ENCODE assay signal across 27 mouse cellular contexts in genomic region chr4:150307226-150307625, GRCm38 (mm10). TPM values are rescaled to one million over a fixed set of nuclear protein-coding genes. Genes with fewer than 3 reads are reported as not detected.
DNase-seq lines count a peak whose midpoint lies in the region; ATAC-seq and TF ChIP-seq lines count a peak whose summit lies in the region.
"Had no signal": no experiment of that assay in that cellular context is flagged by ENCODE, and none has a peak within 500 bp of the region (broad histone marks: within the 10 kb centered on the region; RNA-seq: fewer than 3 reads in every experiment).

No protein-coding gene starts in this region.

- H3K79me2 ChIP-seq in heart, adult 2 months (replicated peaks; ENCODE audit: control insufficient read depth, insufficient read depth, low read length) = peaks cover 6% of the 10 kb centered on the region; the same call in 1 of the 2 replicates
- H3K79me2 ChIP-seq in liver, adult 2 months (ENCODE audit: control insufficient read depth, insufficient read depth, low read length) = peaks cover 39% of the 10 kb centered on the region

- peaks cover 11% of the 10 kb centered on the region for H3K36me3 ChIP-seq in heart, adult 2 months (ENCODE audit: control insufficient read depth, insufficient read depth, low read length)
- H3K36me3 ChIP-seq in heart, embryonic 10.5 days = no peaks in the 10 kb centered on the region
- H3K36me3 ChIP-seq in liver, adult 2 months (ENCODE audit: control insufficient read depth, insufficient read depth, low read length) = no peaks in the 10 kb centered on the region
- no peaks in the 10 kb centered on the region for H3K36me3 ChIP-seq in liver, embryonic 12.5 days
- no peaks in the 10 kb centered on the region for H3K36me3 ChIP-seq in stomach, embryonic 16.5 days (ENCODE audit: control insufficient read depth, insufficient read depth, low read length)
- H3K36me3 ChIP-seq: hindbrain, embryonic 13.5 days; kidney, embryonic 15.5 days; limb, embryonic 13.5 days; liver, embryonic 13.5 days; midbrain, embryonic 13.5 days; neural tube, embryonic 13.5 days had no signal

- no peaks in the 10 kb centered on the region for H3K9me3 ChIP-seq in heart, embryonic 10.5 days
- H3K9me3 ChIP-seq in liver, embryonic 12.5 days (replicated peaks) = no peaks in the 10 kb centered on the region
- no peaks in the 10 kb centered on the region for H3K9me3 ChIP-seq in stomach, embryonic 16.5 days (replicated peaks; ENCODE audit: control insufficient read depth, low read length)
- H3K9me3 ChIP-seq: hindbrain, embryonic 13.5 days; kidney, embryonic 15.5 days; limb, embryonic 13.5 days; liver, embryonic 13.5 days; midbrain, embryonic 13.5 days; neural tube, embryonic 13.5 days had no signal

- H3K4me3 ChIP-seq in heart, adult 2 months = no peak overlapping the region
- H3K4me3 ChIP-seq in heart, embryonic 10.5 days = no peak overlapping the region
- no peak overlapping the region for H3K4me3 ChIP-seq in liver, adult 2 months (ENCODE audit: insufficient read depth, low read depth, low read length)
- H3K4me3 ChIP-seq in liver, embryonic 12.5 days = no peak overlapping the region
- no peak overlapping the region for H3K4me3 ChIP-seq in stomach, embryonic 16.5 days (replicated peaks; ENCODE audit: low read length)
- H3K4me3 ChIP-seq: erythroblast, embryonic 14.5 days; hindbrain, embryonic 13.5 days; kidney, embryonic 15.5 days; limb, embryonic 13.5 days; liver, embryonic 13.5 days; midbrain, embryonic 13.5 days; neural tube, embryonic 13.5 days had no signal

- no peak overlapping the region for H3K9ac ChIP-seq in heart, adult 2 months (ENCODE audit: low read depth, low read length)
- no peak overlapping the region for H3K9ac ChIP-seq in liver, adult 2 months (ENCODE audit: low read depth, low read length)
- no peak overlapping the region for H3K9ac ChIP-seq in liver, embryonic 12.5 days
- no peak overlapping the region for H3K9ac ChIP-seq in stomach, embryonic 16.5 days (ENCODE audit: low read length)
- H3K9ac ChIP-seq: hindbrain, embryonic 13.5 days; kidney, embryonic 15.5 days; limb, embryonic 13.5 days; liver, embryonic 13.5 days; midbrain, embryonic 13.5 days; neural tube, embryonic 13.5 days had no signal

- no peaks in the 10 kb centered on the region for H3K27me3 ChIP-seq in heart, adult 2 months (ENCODE audit: control insufficient read depth, insufficient read depth, low read length)
- H3K27me3 ChIP-seq in heart, embryonic 10.5 days (ENCODE audit: insufficient read depth, poor library complexity, severe bottlenecking) = no peaks in the 10 kb centered on the region
- H3K27me3 ChIP-seq in liver, adult 2 months (ENCODE audit: control insufficient read depth, insufficient read depth, low read length) = no peaks in the 10 kb centered on the region
- H3K27me3 ChIP-seq in liver, embryonic 12.5 days (replicated peaks) = no peaks in the 10 kb centered on the region
- no peaks in the 10 kb centered on the region for H3K27me3 ChIP-seq in stomach, embryonic 16.5 days (ENCODE audit: control insufficient read depth, insufficient read depth, low read length)
- H3K27me3 ChIP-seq: hindbrain, embryonic 13.5 days; kidney, embryonic 15.5 days; limb, embryonic 13.5 days; liver, embryonic 13.5 days; midbrain, embryonic 13.5 days; neural tube, embryonic 13.5 days; Patski had no signal

- DNase-seq in heart, adult 2 months = no peak
- DNase-seq in heart, embryonic 10.5 days (ENCODE audit: low spot score) = no peak
- peak; percentile 82 for DNase-seq in liver, adult 2 months (ENCODE audit: extremely low read depth, low read depth, low spot score)
- DNase-seq in adipocyte (ENCODE audit: low spot score) = peak; percentile 23
- DNase-seq in yolk sac, embryonic 10.5 days (ENCODE audit: low spot score) = no peak
- DNase-seq: adrenal gland, postnatal 25 days; cerebellum, adult 11-12 months; cerebellum, adult 9-11 months; gastrocnemius, postnatal 10 days; heart, postnatal 4 days; kidney, adult 18-20 months; kidney, postnatal 25 days; liver, embryonic 13.5 days; right cerebral cortex, postnatal 4 days; thymus, adult 18-20 months; thymus, postnatal 25 days had no signal

- TF ChIP-seq POLR2A in heart, adult 2 months (IDR thresholded peaks at IDR 0.05; ENCODE audit: insufficient read depth, low read depth, low read length) = no peak
- no peak for TF ChIP-seq POLR2A in liver, adult 2 months (IDR thresholded peaks at IDR 0.05; ENCODE audit: extremely low read depth, insufficient read depth, low read length)

- peak overlapping the region; percentile 9; the same call in 1 of the 2 replicates for H3K27ac ChIP-seq in heart, adult 2 months
- H3K27ac ChIP-seq in heart, embryonic 10.5 days = no peak overlapping the region
- H3K27ac ChIP-seq in liver, adult 2 months (replicated peaks; ENCODE audit: insufficient read depth, low read depth, low read length) = no peak overlapping the region; the same call in 1 of the 2 replicates
- H3K27ac ChIP-seq in liver, embryonic 12.5 days = no peak overlapping the region
- peak overlapping the region; percentile 86 for H3K27ac ChIP-seq in stomach, embryonic 16.5 days (ENCODE audit: low read length)
- H3K27ac ChIP-seq: hindbrain, embryonic 13.5 days; limb, embryonic 13.5 days; liver, embryonic 13.5 days; macrophage; midbrain, embryonic 13.5 days; neural tube, embryonic 13.5 days had no signal

- ATAC-seq in liver, embryonic 12.5 days = no peak
- no peak for ATAC-seq in stomach, embryonic 16.5 days (ENCODE audit: insufficient read depth, low FRiP score)
- ATAC-seq: forebrain, embryonic 16.5 days; midbrain, embryonic 13.5 days; Patski had no signal

- H3K4me1 ChIP-seq in heart, adult 2 months (ENCODE audit: control insufficient read depth, insufficient read depth, low read length) = peaks cover 13% of the 10 kb centered on the region
- H3K4me1 ChIP-seq in heart, embryonic 10.5 days = peaks cover 57% of the 10 kb centered on the region
- peaks cover 23% of the 10 kb centered on the region for H3K4me1 ChIP-seq in liver, adult 2 months (ENCODE audit: control insufficient read depth, insufficient read depth, low read length)
- peaks cover 22% of the 10 kb centered on the region for H3K4me1 ChIP-seq in liver, embryonic 12.5 days
- H3K4me1 ChIP-seq in stomach, embryonic 16.5 days (ENCODE audit: control insufficient read depth, insufficient read depth, low read length) = peaks cover 28% of the 10 kb centered on the region

- H3K4me2 ChIP-seq in liver, embryonic 12.5 days = no peak overlapping the region
- H3K4me2 ChIP-seq in stomach, embryonic 16.5 days (ENCODE audit: low read depth, low read length) = peak overlapping the region; percentile 25; the same call in 1 of the 2 replicates
- H3K4me2 ChIP-seq: hindbrain, embryonic 13.5 days; kidney, embryonic 15.5 days; limb, embryonic 13.5 days; liver, embryonic 13.5 days; midbrain, embryonic 13.5 days; neural tube, embryonic 13.5 days had no signal

- TF ChIP-seq CTCF in heart, adult 2 months (IDR thresholded peaks at IDR 0.05) = no peak
- TF ChIP-seq CTCF in liver, adult 2 months (IDR thresholded peaks at IDR 0.05; ENCODE audit: low read depth, low read length) = no peak

- WGBS in heart, adult 2 months = 100% methylated on average over 1 of the region's 1 CpGs
- WGBS in heart, embryonic 10.5 days = 95% methylated on average over 1 of the region's 1 CpGs
- 76% methylated on average over 1 of the region's 1 CpGs for WGBS in liver, adult 2 months
- WGBS in liver, embryonic 12.5 days (ENCODE audit: insufficient replicate concordance) = 91% methylated on average over 1 of the region's 1 CpGs
- 95% methylated on average over 1 of the region's 1 CpGs for WGBS in stomach, embryonic 16.5 days

- intact Hi-C loops in heart, adult 2 months (cut with DNase I) = no loop called here

- TF ChIP-seq EP300 in heart, adult 2 months (IDR thresholded peaks at IDR 0.05; ENCODE audit: insufficient read depth, low read depth, low read length) = no peak

RNA-seq across cellular contexts. Expression of gene Rere, which starts 25.8 kb away (rescaled TPM):
- 10 to 100 TPM; 39.0 to 46.4 TPM for total RNA-seq in heart, adult 2 months (2021)
- polyA plus RNA-seq in heart, adult 2 months (2012; rRNA removed) = 16.2 and 19.3 TPM in 2 replicates
- polyA plus RNA-seq in heart, embryonic 10.5 days (2016; fragmentation: Nextera tagmentation; extraction: Ambion mirVana) = 27.6 and 31.6 TPM in 2 replicates
- 10.0 and 10.7 TPM in 2 replicates for total RNA-seq in liver, adult 2 months (2014; rRNA removed)
- 5.8 and 8.8 TPM in 2 replicates for polyA plus RNA-seq in liver, adult 2 months (2012; rRNA removed)
- 11.6 and 12.8 TPM in 2 replicates for polyA plus RNA-seq in liver, embryonic 12.5 days (2016; fragmentation: Nextera tagmentation; extraction: Ambion mirVana)
- polyA plus RNA-seq in stomach, embryonic 16.5 days (2015; fragmentation: Nextera tagmentation; extraction: Ambion mirVana) = 19.4 and 23.1 TPM in 2 replicates

Comparison
In these comparisons a context has a peak if more than half of its experiments do, and no peak if none do; other contexts are left out.
1. H3K27ac ChIP-seq: peak in heart, adult 2 months (single experiment) and stomach, embryonic 16.5 days (single experiment); none in heart, embryonic 10.5 days (single experiment), liver, adult 2 months (single experiment) and liver, embryonic 12.5 days (single experiment).
2. DNase-seq: peak in liver, adult 2 months (single experiment) and adipocyte (single experiment); none in heart, adult 2 months (0 of 2), heart, embryonic 10.5 days (single experiment) and yolk sac, embryonic 10.5 days (single experiment).